Mouse (Mus musculus) neural tube, embryonic 15.5 days (tissue): ENCODE measurements at regions not wholly inside any gene's neighbourhood (a gene's known extent, or its start where the extent isn't known, plus 50 kb on each side); places are given as distances from the start of the nearest gene placed in this dataset.
A peak's percentile ranks its signal among the peaks of the same experiment; 100 is the strongest.

ENCODE experiments used
- ATAC-seq: fragments of 200-750 bp; cut with Nextera tagmentation; 2 replicates; pipeline ENCODE4 v1.8.0; 2017; ENCODE audit warnings: mild to moderate bottlenecking, moderate TSS enrichment, moderate library complexity; ENCODE audit not compliant: low FRiP score
- H3K27ac ChIP-seq: fragments of 300-500 bp; sonication (generic); replicated peaks from 2 replicates; pipeline ENCODE4 v1.5.1; 2015; ENCODE audit warnings: mild to moderate bottlenecking, inconsistent platforms
- H3K27me3 ChIP-seq: fragments of 300-500 bp; sonication (generic); replicated peaks from 2 replicates; pipeline ENCODE4 v1.6.1; 2015; ENCODE audit warnings: inconsistent platforms
- H3K36me3 ChIP-seq: fragments of 300-500 bp; sonication (generic); 2 replicates; pipeline ENCODE4 v1.6.1; 2015; ENCODE audit warnings: inconsistent platforms
- H3K4me1 ChIP-seq: fragments of 300-500 bp; sonication (generic); 2 replicates; pipeline ENCODE4 v1.6.1; 2015; ENCODE audit warnings: inconsistent platforms
- H3K4me2 ChIP-seq: fragments of 300-500 bp; sonication (generic); 2 replicates; pipeline ENCODE4 v1.6.1; 2015; ENCODE audit warnings: inconsistent platforms, mild to moderate bottlenecking, moderate library complexity
- H3K4me3 ChIP-seq: fragments of 300-500 bp; sonication (generic); replicated peaks from 2 replicates; pipeline ENCODE4 v1.5.1; 2015; ENCODE audit warnings: mild to moderate bottlenecking, inconsistent platforms
- H3K9ac ChIP-seq: fragments of 300-500 bp; sonication (generic); replicated peaks from 2 replicates; pipeline ENCODE4 v1.6.1; 2015; ENCODE audit warnings: mild to moderate bottlenecking, inconsistent platforms
- H3K9me3 ChIP-seq: fragments of 300-500 bp; sonication (generic); replicated peaks from 2 replicates; pipeline ENCODE4 v1.6.1; 2016; ENCODE audit warnings: inconsistent platforms
- WGBS: fragments of 180-500 bp; shearing (Covaris S2); methylation state at CpG from one replicate; pipeline ENCODE4 v1.1.7; 2015; ENCODE audit warnings: mixed read lengths; 5-methylcytosine and 5-hydroxymethylcytosine counted together

DNA sequence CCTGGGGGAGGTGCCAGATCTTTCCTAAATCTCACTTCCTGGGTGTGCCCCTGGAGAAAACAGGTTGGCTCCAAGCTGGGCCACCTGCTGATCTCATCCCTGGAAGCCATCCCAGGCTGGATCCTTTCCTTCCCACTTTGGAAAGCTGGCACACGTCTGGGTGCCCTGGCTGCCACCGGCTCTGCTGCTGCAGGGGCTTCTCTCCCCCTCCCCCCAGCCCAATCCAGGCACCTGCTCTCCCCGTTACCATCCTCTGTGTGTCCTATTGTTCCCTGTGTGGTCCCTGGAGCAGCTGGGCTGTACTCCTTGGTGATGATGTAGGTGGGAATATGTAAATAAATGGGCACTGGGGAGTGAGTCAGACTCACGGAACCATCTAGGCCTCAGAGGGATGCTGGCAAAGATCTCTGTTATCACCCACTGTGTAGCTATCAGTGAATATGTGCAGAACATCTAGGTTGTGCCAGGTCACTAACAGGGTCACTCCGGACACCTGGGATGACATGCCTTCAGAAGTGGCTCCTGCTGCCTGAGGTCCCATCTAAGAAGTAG, 130.4 kb downstream of the Trim29 start:
- no peak overlapping the region for H3K4me3 ChIP-seq
- no peak for ATAC-seq
- 43% methylated on average over 5 of the region's 5 CpGs for WGBS

DNA sequence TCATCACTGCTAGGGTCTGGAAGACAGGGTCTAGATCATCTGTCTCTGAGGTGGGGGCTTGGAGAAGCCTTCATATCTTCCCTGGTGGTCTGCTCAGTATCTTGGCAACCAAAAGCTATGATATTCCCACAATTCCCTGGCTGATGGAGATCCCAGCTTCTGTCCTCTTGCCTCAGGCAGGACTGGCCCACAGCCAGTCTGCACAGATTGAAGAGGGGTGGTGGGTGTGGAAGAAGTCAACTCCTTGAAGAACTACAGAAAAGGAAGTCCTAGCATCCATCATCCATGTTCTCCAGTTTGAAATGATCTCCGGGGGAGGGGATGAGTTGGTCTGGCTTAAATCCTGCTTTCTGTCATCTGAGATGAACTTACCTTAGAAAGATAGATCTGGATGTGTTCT, 134.8 kb downstream of the Trim29 start:
- ATAC-seq = no peak
- Histone ChIP-seq H3K4me2 (no peak overlapping the region), H3K9me3 (no peaks in the 10 kb centered on the region), H3K9ac (no peak overlapping the region), H3K27ac (no peak overlapping the region), H3K4me3 (no peak overlapping the region), H3K27me3 (no peaks in the 10 kb centered on the region), H3K36me3 (no peaks in the 10 kb centered on the region), H3K4me1 (peaks cover 6% of the 10 kb centered on the region; the same call in 1 of the 2 replicates)
- WGBS = 96% methylated on average over 1 of the region's 1 CpGs

More for the DNA sequence above, 130.4 kb downstream of the Trim29 start:
- Histone ChIP-seq H3K9me3 (no peaks in the 10 kb centered on the region), H3K27ac (no peak overlapping the region), H3K27me3 (no peaks in the 10 kb centered on the region), H3K9ac (no peak overlapping the region), H3K4me2 (no peak overlapping the region), H3K4me1 (peaks cover 12% of the 10 kb centered on the region; the same call in 1 of the 2 replicates), H3K36me3 (no peaks in the 10 kb centered on the region)

DNA sequence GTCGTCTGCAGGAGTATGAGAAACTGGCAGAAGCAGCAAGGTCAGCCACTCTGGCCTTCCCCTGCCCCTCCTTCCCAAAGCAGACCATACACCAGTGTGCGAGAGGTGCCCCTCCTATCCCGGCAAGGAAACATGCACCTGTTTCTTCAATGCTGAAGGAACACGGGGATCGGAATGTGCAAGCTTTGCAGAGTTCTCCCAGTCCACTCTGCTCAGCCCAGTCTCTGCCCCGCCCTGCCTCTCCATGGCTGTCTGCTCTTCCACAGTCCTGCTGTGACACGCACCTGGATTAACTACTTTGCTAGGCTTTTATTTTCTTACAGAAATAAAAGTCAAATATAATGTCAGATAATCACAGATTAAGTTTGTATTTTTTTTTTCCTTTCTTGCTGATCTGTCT, 136.7 kb downstream of the Trim29 start:
- 0 out of 2 replicates have a peak, but pooled peaks cover 4% of the 10 kb centered on the region for H3K27me3 ChIP-seq
- ATAC-seq = no peak
- peaks cover 6% of the 10 kb centered on the region; the same call in 1 of the 2 replicates for H3K4me1 ChIP-seq
- no peak overlapping the region for H3K27ac ChIP-seq
- 81% methylated on average over 7 of the region's 7 CpGs for WGBS
- H3K9ac ChIP-seq = no peak overlapping the region
- H3K4me2 ChIP-seq = no peak overlapping the region
- H3K4me3 ChIP-seq = no peak overlapping the region
- H3K36me3 ChIP-seq = no peaks in the 10 kb centered on the region
- H3K9me3 ChIP-seq = no peaks in the 10 kb centered on the region

DNA sequence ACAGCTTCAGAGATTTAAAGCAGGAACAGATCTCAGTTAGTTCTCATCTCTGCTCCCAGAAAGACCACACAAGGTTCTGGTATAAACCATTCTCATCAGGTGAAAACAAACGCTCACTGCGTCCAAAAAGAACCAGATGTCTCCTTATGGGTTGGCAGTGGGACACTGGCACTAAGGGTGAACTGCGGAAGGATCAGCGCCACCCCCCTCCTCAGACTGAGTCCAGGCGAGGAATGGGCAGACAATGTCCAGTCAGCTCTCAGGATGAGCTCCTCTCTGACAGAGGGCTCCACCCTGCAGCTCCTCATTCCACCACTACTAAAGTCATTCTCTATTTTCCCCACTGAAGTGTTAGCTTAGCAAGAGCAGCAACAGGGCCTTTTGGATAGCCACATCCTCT, 138.3 kb downstream of the Trim29 start:
- peaks cover 15% of the 10 kb centered on the region for H3K4me1 ChIP-seq
- no peaks in the 10 kb centered on the region for H3K9me3 ChIP-seq
- peaks cover 4% of the 10 kb centered on the region; the same call in 1 of the 2 replicates for H3K27me3 ChIP-seq
- no peak overlapping the region for H3K9ac ChIP-seq
- H3K27ac ChIP-seq = no peak overlapping the region; the same call in 1 of the 2 replicates
- ATAC-seq = no peak
- no peak overlapping the region for H3K4me2 ChIP-seq
- H3K4me3 ChIP-seq = no peak overlapping the region
- WGBS = 78% methylated on average over 5 of the region's 5 CpGs
- no peaks in the 10 kb centered on the region for H3K36me3 ChIP-seq

DNA sequence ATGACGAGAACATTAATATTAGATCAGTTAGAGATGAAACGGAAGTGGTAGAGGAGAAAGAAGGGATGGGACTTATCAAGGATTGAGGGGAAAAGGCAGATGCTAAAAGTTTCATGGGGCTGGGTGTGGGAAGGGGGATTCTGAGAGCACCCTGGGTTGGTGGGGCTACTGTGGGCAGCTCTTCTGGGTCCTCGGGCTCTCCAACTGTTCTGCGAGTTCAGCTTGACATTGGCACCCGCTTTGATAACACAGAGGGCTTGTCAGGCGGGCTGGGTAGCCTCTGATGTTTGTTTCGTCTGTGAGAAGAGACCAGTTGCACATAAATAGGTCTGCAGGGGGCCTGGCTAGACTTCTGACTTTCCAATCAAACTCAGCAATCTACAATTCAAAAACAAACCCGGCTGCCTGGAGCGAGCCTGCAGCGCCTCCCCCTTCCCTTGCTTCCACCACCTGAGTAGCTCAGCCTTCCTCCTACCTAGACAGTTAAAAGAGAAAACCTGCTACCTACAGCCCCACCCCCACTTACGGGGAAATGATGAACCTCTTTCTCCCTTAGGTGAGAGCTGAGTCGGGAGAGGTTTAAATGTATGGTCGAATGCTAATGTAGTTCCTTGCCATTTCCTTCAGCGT, 143.4 kb downstream of the Trim29 start:
- peak overlapping the region; percentile 38 for H3K4me2 ChIP-seq
- H3K27ac ChIP-seq = no peak overlapping the region
- H3K9ac ChIP-seq = no peak overlapping the region
- peaks cover 19% of the 10 kb centered on the region for H3K4me1 ChIP-seq
- H3K27me3 ChIP-seq = peaks cover 11% of the 10 kb centered on the region
- no peak overlapping the region for H3K4me3 ChIP-seq
- no peaks in the 10 kb centered on the region for H3K9me3 ChIP-seq
- no peaks in the 10 kb centered on the region for H3K36me3 ChIP-seq
- no peak for ATAC-seq
- WGBS = 2% methylated on average over 14 of the region's 14 CpGs

DNA sequence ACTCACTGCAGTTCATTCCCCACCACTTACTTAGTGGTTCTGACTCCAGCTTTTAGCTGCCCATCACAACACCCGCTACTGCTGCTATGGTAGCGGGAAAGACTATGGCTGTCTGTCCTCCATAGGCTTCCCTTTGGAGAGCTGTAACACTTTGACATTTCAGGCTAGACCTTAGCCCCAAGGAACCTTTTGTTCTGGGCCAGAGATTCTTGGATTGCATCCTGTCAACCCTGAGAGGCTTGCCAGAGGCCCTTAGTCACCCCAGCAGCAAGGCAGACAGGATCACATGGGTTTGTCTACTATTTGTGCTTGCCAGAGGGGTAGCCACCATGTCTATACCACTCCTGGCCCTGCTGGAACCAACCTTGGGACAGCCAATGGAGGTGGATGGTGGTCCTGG, 147.1 kb downstream of the Trim29 start:
- H3K4me2 ChIP-seq = no peak overlapping the region
- no peaks in the 10 kb centered on the region for H3K9me3 ChIP-seq
- peaks cover 20% of the 10 kb centered on the region for H3K4me1 ChIP-seq
- no peak overlapping the region for H3K9ac ChIP-seq
- no peak for ATAC-seq
- no peak overlapping the region for H3K4me3 ChIP-seq
- WGBS = 96% methylated on average over 2 of the region's 2 CpGs
- peaks cover 7% of the 10 kb centered on the region for H3K27me3 ChIP-seq
- H3K36me3 ChIP-seq = no peaks in the 10 kb centered on the region
- no peak overlapping the region for H3K27ac ChIP-seq

DNA sequence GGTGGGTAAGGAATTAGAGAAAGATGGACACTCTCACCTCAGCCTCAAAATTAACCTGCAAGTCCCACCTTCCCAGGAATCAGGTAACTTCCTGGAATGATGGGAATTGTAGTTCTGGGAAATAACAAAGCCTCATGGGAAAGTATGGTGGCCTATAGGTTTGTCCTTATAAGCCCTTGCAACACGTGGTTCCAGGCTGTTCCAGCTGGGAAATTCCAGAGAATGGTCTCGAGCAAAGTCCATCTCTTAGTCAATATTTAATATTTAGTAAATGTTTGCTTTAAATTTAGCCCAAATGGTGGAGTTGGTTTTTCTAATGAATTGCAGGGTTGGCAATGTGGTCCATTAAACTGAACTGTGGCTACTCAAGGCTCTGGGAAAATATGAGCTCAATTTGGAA, 150.5 kb downstream of the Trim29 start:
- no peak for ATAC-seq
- Histone ChIP-seq H3K4me3 (no peak overlapping the region), H3K36me3 (no peaks in the 10 kb centered on the region), H3K9me3 (no peaks in the 10 kb centered on the region), H3K27ac (no peak overlapping the region), H3K9ac (no peak overlapping the region), H3K4me2 (no peak overlapping the region), H3K27me3 (no peaks in the 10 kb centered on the region; the same call in 1 of the 2 replicates), H3K4me1 (0 out of 2 replicates have a peak, but pooled peaks cover 10% of the 10 kb centered on the region)
- WGBS = 62% methylated on average over 2 of the region's 2 CpGs

DNA sequence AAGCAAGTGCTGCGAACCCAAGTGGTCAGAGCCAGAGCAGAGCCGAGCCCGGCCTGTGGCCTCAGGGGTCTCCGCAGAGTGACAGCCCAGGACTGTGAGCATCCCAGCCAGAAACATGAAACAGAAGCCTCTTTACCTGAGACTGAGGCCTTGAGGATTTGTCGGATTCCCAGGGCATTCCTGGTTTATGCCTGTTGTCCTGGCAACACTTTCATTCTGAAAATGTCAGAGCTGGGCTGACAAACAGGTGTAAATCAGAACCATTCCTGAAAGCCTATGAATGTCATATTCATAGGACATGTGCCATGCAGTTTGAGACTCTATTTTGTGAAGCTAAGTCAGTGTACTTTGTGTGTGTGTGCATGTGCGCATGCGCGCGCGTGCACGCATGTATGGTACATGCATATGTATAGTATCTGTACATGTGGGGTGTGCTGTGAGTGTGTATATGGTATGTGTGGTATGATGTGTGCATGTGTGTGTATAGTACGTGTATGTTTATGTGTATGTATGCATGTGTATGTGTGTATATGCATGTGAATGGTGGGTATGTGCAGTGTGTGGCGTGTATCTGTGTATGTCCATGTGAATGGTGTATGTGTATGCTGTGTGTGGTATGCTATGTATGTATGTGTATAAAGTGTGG, 152.9 kb downstream of the Trim29 start:
- Histone ChIP-seq H3K4me1 (0 out of 2 replicates have a peak, but pooled peaks cover 10% of the 10 kb centered on the region), H3K27me3 (no peaks in the 10 kb centered on the region), H3K4me2 (no peak overlapping the region), H3K27ac (no peak overlapping the region; the same call in 1 of the 2 replicates), H3K9ac (no peak overlapping the region), H3K9me3 (no peaks in the 10 kb centered on the region), H3K36me3 (no peaks in the 10 kb centered on the region), H3K4me3 (no peak overlapping the region)
- no peak for ATAC-seq
- WGBS = 93% methylated on average over 13 of the region's 13 CpGs

DNA sequence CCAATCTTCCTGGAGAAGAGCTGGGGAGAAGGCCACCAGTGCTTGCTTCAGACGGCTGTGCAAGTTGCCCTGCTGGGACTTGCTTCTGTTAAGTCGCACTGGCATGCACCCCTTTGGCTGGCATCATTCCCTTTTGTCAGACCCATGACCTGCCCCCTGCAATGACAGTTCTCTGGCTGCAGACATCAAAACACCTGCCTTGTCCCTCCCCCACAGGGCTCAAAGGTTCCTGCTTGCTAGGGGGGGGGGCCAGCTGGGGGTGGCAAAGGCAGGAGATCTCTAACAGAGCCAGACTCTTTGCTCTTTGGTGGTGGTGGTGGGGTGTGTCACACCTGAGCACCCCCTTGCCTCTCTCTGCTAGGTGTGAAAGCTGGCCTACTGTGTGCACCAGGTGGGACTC, 154.5 kb downstream of the Trim29 start:
- Histone ChIP-seq H3K9ac (no peak overlapping the region), H3K27ac (no peak overlapping the region), H3K4me2 (no peak overlapping the region), H3K9me3 (no peaks in the 10 kb centered on the region), H3K27me3 (no peaks in the 10 kb centered on the region), H3K4me1 (0 out of 2 replicates have a peak, but pooled peaks cover 10% of the 10 kb centered on the region), H3K36me3 (no peaks in the 10 kb centered on the region), H3K4me3 (no peak overlapping the region)
- no peak for ATAC-seq
- WGBS = 56% methylated on average over 2 of the region's 2 CpGs

DNA sequence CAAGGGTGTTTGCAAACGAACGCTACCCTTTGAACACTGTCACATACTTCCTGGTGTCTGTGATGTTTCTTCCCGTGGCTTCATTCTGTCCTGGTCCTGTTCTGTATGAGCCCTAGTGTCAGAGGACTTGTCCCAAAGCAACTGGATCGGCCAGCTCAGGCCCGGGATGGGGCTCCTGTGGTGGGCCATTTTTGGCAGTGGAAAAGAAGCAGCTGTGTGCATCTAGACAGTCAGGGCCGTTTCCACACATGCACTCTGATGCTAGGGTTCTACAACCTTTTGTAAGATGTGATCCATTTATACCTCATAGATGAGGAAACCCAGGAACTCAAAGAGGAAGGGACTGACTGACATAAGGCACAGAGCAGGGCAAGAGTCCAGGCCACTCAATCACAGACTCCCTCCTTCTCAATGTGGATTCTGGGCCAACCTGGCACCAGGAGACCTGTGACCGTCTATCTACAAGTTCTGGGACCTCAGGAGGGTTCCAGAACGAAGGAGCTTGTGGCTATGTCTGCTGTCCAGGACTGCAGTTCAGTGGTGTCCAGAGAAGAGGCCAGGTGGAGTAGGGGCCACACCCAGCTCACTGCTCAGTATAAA, 155.2 kb downstream of the Trim29 start:
- WGBS = 70% methylated on average over 8 of the region's 8 CpGs
- ATAC-seq = no peak

DNA sequence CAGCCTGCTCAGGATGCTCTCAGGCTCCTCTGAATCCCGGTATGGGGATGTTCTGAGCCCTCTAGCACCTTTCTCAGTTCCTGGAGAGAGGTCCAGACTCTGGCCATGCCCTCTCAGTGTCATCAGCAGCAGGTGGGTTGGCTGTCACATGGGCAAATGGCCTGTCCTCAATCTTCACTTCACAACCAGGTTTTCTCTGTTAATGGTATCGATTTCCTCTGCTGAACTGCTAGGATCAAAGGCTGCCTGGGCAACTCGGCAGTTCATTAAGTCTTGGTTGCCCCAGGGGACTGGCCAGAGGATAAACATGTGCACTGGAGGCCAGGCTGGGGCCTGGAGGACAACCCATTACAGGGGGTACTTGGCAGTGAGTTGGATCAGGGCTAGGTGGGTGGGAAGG, 156.2 kb downstream of the Trim29 start:
- Histone ChIP-seq H3K9me3 (no peaks in the 10 kb centered on the region), H3K4me2 (no peak overlapping the region), H3K9ac (no peak overlapping the region), H3K27me3 (no peaks in the 10 kb centered on the region), H3K27ac (no peak overlapping the region), H3K36me3 (no peaks in the 10 kb centered on the region), H3K4me3 (no peak overlapping the region), H3K4me1 (0 out of 2 replicates have a peak, but pooled peaks cover 13% of the 10 kb centered on the region)
- WGBS = 55% methylated on average over 3 of the region's 3 CpGs
- no peak for ATAC-seq

More for the DNA sequence above, 155.2 kb downstream of the Trim29 start:
- 0 out of 2 replicates have a peak, but pooled peaks cover 10% of the 10 kb centered on the region for H3K4me1 ChIP-seq
- no peak overlapping the region for H3K4me3 ChIP-seq
- H3K4me2 ChIP-seq = no peak overlapping the region
- H3K9me3 ChIP-seq = no peaks in the 10 kb centered on the region
- no peak overlapping the region for H3K27ac ChIP-seq
- no peaks in the 10 kb centered on the region for H3K36me3 ChIP-seq
- no peak overlapping the region for H3K9ac ChIP-seq
- no peaks in the 10 kb centered on the region for H3K27me3 ChIP-seq
